Mouse (Mus musculus) hindbrain, embryonic 14.5 days (tissue): ENCODE data around the gene Ano10. TPM values are rescaled to one million over a fixed set of nuclear protein-coding genes. Genes with fewer than 3 reads are reported as not detected.

Experiments
- ATAC-seq: fragments of 200-750 bp; cut with Nextera tagmentation; 2 replicates; pipeline ENCODE4 v1.8.0; 2017; ENCODE audit warnings: moderate number of reproducible peaks, mild to moderate bottlenecking, moderate TSS enrichment, moderate library complexity; ENCODE audit not compliant: low FRiP score
- DNase-seq: peaks from one replicate; pipeline ENCODE4 v3.0.0-alpha.2; 2015; ENCODE audit warnings: low spot score
- H3K27ac ChIP-seq: fragments of 300-500 bp; sonication (generic); 2 replicates; pipeline ENCODE4 v1.5.1; 2014; ENCODE audit warnings: mild to moderate bottlenecking, moderate library complexity
- H3K27me3 ChIP-seq: fragments of 300-500 bp; sonication (generic); 2 replicates; pipeline ENCODE4 v1.6.1; 2014; ENCODE audit warnings: mild to moderate bottlenecking, low read length, mixed read lengths; ENCODE audit not compliant: control insufficient read depth, insufficient read depth
- H3K36me3 ChIP-seq: fragments of 300-500 bp; sonication (generic); replicated peaks from 2 replicates; pipeline ENCODE4 v1.6.1; 2014; ENCODE audit not compliant: control insufficient read depth, insufficient read depth
- H3K4me1 ChIP-seq: fragments of 300-500 bp; sonication (generic); replicated peaks from 2 replicates; pipeline ENCODE4 v1.6.1; 2014; ENCODE audit warnings: antibody characterized with exemption, low read length, mixed read lengths; ENCODE audit not compliant: control insufficient read depth, insufficient read depth
- H3K4me2 ChIP-seq: fragments of 300-500 bp; sonication (generic); replicated peaks from 2 replicates; pipeline ENCODE4 v1.6.1; 2014; ENCODE audit warnings: mild to moderate bottlenecking, moderate library complexity
- H3K4me3 ChIP-seq: fragments of 300-500 bp; sonication (generic); replicated peaks from 2 replicates; pipeline ENCODE4 v1.5.1; 2014; ENCODE audit warnings: mild to moderate bottlenecking, low read length
- H3K9ac ChIP-seq: fragments of 300-500 bp; sonication (generic); 2 replicates; pipeline ENCODE4 v1.6.1; 2014
- H3K9me3 ChIP-seq: fragments of 300-500 bp; sonication (generic); 2 replicates; pipeline ENCODE4 v1.6.1; 2016; ENCODE audit warnings: low read length; ENCODE audit not compliant: control insufficient read depth
- WGBS: fragments of 180-500 bp; shearing (Covaris S2); extraction: QIAGEN DNeasy Blood & Tissue Kit; methylation state at CpG from one replicate; pipeline ENCODE4 v1.1.7; 2014; 5-methylcytosine and 5-hydroxymethylcytosine counted together
- polyA plus RNA-seq: library from polyadenylated mRNA; unstranded; fragments of >200 nt; fragmentation: Nextera tagmentation; extraction: Ambion mirVana; gene quantifications from 2 replicates; pipeline ENCODE4 v1.2.1, GENCODE M21; 2014

The Ano10 gene
- polyA plus RNA-seq, 1 experiment from 2014 or later, result 43.6 TPM

DNA sequence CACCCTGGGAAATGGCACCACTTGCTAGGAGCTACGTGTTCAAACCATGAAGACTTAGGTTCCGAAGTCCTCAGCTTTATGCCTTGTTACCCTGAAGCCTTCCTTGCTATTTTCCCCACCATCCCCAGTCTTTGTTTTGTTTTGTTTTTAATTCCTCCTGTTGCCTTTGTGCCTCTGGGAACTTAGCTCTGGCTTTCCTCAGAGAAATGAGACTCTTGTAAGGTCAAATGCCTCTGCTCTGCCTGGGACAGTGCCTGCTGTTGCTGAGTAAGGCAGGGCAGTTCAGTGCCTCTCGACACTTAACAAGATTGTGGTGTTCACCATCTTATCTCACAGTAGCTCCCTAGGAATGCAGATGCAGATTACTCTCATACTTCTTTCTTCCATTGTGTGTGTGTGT lies 140.8 kb downstream of the Ano10 start:
- Histone ChIP-seq H3K9ac (no peak overlapping the region), H3K4me1 (no peaks in the 10 kb centered on the region), H3K27me3 (no peaks in the 10 kb centered on the region), H3K27ac (no peak overlapping the region), H3K4me3 (no peak overlapping the region), H3K4me2 (no peak overlapping the region), H3K36me3 (peaks cover 22% of the 10 kb centered on the region), H3K9me3 (0 out of 2 replicates have a peak, but pooled peaks cover 3% of the 10 kb centered on the region)
- no peak for ATAC-seq
- WGBS, result 89% methylated on average over 3 of the region's 3 CpGs
- no peak for DNase-seq

DNA sequence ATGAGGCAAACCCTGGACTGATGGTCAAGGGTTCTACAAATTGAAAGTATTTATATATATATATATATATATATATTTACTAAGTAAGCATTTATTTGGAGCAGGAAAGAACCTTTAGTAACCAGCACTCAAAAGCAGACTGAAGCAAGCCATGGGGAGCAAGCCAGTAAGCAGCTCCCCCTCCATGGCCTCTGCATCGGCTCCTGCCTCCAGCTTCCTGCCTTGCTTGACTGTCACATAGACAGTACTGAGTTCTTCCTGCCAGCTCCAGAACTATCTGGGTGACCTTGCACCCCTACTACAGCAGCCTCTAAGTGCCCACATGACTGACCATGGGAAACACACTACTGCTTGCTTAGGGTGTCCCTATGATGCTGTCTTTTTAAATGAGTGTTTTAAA lies 141.7 kb downstream of the Ano10 start:
- no peaks in the 10 kb centered on the region for H3K4me1 ChIP-seq
- H3K4me3 ChIP-seq, result no peak overlapping the region
- H3K4me2 ChIP-seq, result no peak overlapping the region
- 0 out of 2 replicates have a peak, but pooled peaks cover 3% of the 10 kb centered on the region for H3K9me3 ChIP-seq
- no peaks in the 10 kb centered on the region for H3K27me3 ChIP-seq
- no peak overlapping the region for H3K9ac ChIP-seq
- DNase-seq (no peak), ATAC-seq (no peak)
- no peak overlapping the region for H3K27ac ChIP-seq
- peaks cover 13% of the 10 kb centered on the region for H3K36me3 ChIP-seq
- 70% methylated on average over 1 of the region's 1 CpGs for WGBS

DNA sequence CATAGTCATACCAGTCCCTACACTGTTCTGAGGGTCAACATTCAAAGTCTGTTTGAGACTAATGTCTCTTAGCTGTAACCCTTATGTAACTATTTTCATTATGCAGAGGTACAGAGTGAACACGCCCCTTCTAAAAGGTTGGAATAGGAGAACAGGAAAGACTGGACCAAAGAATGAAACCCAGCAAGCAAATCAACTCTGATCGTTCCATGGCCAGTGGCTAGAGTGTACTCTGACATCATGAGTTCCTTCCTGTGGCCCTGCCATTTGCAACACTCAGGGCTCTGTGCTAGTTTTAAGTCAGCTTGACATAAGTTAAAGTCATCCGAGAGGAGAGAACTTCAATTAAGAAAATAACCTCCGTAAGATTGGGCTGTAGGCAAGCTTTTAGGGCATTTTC lies 142.2 kb downstream of the Ano10 start:
- Histone ChIP-seq H3K4me1 (no peaks in the 10 kb centered on the region), H3K9ac (no peak overlapping the region), H3K9me3 (0 out of 2 replicates have a peak, but pooled peaks cover 3% of the 10 kb centered on the region), H3K4me2 (no peak overlapping the region), H3K4me3 (no peak overlapping the region), H3K27ac (no peak overlapping the region), H3K27me3 (no peaks in the 10 kb centered on the region), H3K36me3 (peaks cover 9% of the 10 kb centered on the region)
- no peak for DNase-seq
- no peak for ATAC-seq
- WGBS, result 91% methylated on average over 4 of the region's 4 CpGs

DNA sequence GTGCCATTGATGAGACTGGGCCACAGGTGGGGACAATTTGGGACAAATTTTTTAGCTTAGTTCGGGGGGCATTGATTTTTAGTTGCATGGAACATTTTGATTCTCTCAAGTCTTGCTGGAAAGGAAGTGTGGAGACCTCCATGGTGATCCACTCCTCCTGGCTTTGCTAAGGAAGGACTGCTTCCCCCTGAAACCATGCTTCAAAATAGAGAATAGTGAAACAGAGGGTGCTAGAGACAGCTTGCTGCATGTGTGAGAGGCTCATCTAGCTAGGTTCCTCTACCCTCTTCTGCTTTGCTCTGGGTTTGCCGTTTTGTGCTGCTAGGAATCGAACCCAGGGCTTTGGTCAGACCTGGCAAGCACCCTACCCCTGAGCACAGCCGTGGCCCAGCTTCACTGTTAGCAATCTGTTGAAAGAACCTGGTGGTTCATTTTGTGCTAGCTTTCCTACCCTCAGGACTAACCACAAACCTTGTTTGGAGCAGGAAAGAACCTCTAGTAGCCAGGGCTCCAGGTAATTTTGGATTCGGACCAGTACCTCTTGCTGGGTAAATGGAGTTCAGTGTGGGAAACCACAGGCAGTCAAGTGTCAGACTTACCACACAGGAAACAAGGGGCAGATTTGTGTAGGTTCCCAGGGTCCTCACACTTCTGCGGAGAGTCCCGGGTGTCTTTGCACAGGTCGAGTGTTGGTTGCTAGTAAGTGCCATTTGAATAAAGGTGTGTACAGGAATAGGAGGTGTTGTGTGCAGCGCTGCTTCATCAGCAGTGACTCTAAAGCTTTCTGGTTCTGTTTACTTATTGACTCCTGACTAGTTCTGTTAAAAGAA lies 144.0 kb downstream of the Ano10 start:
- no peak for ATAC-seq
- H3K36me3 ChIP-seq, result peaks cover 5% of the 10 kb centered on the region; the same call in 1 of the 2 replicates
- H3K4me2 ChIP-seq, result no peak overlapping the region
- H3K4me1 ChIP-seq, result no peaks in the 10 kb centered on the region; the same call in 1 of the 2 replicates
- 96% methylated on average over 9 of the region's 9 CpGs for WGBS
- no peak for DNase-seq
- H3K9ac ChIP-seq, result no peak overlapping the region
- no peaks in the 10 kb centered on the region for H3K27me3 ChIP-seq
- H3K4me3 ChIP-seq, result no peak overlapping the region
- no peaks in the 10 kb centered on the region for H3K9me3 ChIP-seq
- H3K27ac ChIP-seq, result no peak overlapping the region

DNA sequence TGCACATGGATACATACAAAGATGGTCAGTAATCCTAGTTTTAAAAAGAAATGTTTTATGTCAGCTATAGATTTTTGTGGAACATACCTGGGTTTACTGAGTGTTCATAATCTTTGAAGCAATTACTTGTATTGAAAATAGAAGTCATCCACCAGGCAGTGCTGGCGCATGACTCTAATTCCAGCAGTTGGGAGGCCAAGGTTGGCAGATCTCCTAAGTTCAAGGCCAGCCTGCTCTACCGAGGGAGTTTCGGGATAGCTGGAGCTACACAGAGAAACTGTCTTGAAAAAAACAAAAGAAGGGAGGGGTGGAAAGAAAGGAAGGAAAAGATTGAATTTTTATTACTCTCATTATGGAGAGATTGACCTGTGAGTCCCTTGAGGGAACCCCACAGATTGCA lies 145.9 kb downstream of the Ano10 start:
- ATAC-seq (no peak), DNase-seq (no peak)
- Histone ChIP-seq H3K4me1 (no peaks in the 10 kb centered on the region; the same call in 1 of the 2 replicates), H3K27ac (no peak overlapping the region), H3K4me2 (no peak overlapping the region), H3K9me3 (no peaks in the 10 kb centered on the region; the same call in 1 of the 2 replicates), H3K36me3 (peaks cover 8% of the 10 kb centered on the region), H3K9ac (no peak overlapping the region), H3K27me3 (no peaks in the 10 kb centered on the region), H3K4me3 (no peak overlapping the region)
- WGBS, result 86% methylated on average over 3 of the region's 3 CpGs

DNA sequence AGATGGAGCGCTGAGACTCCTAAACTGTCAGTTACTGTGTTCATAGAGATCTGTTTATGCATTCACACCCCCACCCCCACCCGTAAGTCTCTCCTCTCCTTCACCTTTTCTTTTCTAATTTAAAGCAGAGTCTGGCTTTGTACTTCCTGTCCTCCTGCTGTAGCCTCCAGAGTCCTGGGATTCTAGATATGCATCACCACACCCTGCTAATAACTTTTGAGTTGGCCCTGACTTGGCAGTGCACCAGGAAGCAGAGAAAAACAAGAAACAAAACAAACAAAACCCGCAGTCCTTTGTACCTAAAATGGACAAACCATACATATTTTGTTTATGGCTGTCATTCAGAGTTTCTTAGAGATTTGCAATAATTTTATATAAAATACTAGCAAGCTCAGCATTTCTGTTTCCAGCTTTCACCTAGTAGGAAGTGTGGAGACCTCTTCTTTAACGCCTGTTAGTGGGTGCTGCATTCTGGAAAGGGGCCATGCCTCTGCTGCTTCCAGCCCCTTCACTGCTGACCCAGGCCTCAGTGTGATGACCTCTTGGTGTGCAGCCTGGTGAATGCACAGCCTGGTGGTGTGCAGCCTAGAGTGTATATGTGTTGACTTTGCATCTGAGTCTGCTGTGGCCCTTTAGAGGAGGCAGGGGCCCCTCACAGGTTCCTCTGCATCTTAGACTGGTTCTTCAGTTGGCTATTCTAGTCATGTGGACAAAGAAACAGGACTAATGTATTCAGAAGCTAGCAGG lies 147.9 kb downstream of the Ano10 start:
- Histone ChIP-seq H3K9me3 (no peaks in the 10 kb centered on the region; the same call in 1 of the 2 replicates), H3K9ac (no peak overlapping the region), H3K4me3 (no peak overlapping the region), H3K27me3 (no peaks in the 10 kb centered on the region), H3K27ac (no peak overlapping the region), H3K4me2 (no peak overlapping the region), H3K36me3 (peaks cover 12% of the 10 kb centered on the region), H3K4me1 (no peaks in the 10 kb centered on the region; the same call in none of the 2 replicates)
- no peak for DNase-seq
- 72% methylated on average over 4 of the region's 4 CpGs for WGBS
- ATAC-seq, result no peak

DNA sequence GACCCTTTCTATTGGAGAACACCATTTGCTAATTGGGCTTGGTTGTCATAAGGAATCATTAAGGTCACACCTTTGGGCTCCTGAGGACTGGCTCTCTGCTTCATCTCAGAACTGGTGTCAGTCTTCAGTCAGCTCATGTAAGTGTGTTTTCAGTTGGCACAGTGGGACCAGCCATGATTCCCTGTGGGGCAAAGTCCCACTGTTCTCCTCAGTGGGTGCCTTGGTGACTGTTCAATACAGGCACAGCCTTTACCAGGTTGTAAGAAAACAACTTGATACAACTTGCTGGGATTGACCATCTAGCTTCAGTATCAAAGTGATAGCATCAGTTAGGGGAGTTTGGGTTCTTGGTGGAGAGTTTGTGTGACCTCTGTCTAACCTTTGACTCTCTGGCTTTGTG lies 148.5 kb downstream of the Ano10 start:
- H3K9ac ChIP-seq, result no peak overlapping the region
- H3K4me2 ChIP-seq, result no peak overlapping the region
- no peak for DNase-seq
- peaks cover 12% of the 10 kb centered on the region for H3K36me3 ChIP-seq
- no peak overlapping the region for H3K4me3 ChIP-seq
- no peaks in the 10 kb centered on the region for H3K27me3 ChIP-seq
- no peak overlapping the region for H3K27ac ChIP-seq
- no peaks in the 10 kb centered on the region; the same call in none of the 2 replicates for H3K4me1 ChIP-seq
- no peaks in the 10 kb centered on the region; the same call in 1 of the 2 replicates for H3K9me3 ChIP-seq
- no peak for ATAC-seq

DNA sequence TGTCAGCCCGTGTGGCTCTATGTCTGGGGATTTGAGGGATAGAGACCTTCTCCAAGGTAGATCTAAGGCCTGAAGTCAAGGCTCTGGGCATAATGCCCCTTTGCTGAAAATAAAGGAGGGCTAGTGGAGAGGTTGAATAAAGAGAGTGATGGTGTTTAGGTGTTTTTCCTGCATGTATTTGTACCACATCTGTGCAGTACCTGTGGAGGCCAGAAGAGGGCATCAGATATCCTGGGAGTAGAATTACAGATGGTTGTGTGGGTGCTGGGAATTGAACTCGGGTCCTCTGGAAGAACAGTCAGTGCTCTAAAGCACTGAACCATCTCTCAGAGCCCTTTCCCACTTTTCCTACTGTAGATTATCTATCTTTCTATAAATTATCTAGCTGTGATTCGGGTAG lies 149.4 kb downstream of the Ano10 start:
- Histone ChIP-seq H3K4me2 (no peak overlapping the region), H3K27ac (no peak overlapping the region), H3K4me3 (no peak overlapping the region), H3K9ac (no peak overlapping the region), H3K9me3 (no peaks in the 10 kb centered on the region; the same call in 1 of the 2 replicates), H3K27me3 (no peaks in the 10 kb centered on the region), H3K4me1 (no peaks in the 10 kb centered on the region; the same call in none of the 2 replicates), H3K36me3 (peaks cover 12% of the 10 kb centered on the region)
- ATAC-seq, result no peak
- WGBS, result 99% methylated on average over 3 of the region's 3 CpGs
- DNase-seq, result no peak

DNA sequence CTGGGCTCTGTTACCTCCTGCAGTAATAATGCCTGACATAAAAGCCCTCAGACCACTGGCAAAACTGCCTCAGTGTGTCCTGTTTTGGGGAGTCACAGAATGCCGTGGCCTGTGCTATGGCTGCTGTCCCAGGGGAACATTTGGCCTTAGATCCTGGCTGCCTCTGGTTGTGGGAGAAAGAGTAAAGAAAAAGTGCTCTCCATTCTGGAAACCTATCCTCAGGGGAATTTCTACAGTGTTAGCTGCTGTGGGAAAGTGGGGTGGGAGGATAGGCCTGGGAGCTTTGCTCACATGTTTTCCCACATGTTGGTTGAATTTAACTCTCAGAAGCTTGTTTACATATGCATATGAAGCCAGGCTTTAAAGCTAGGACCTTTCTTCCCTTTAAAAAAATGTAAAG lies 151.0 kb downstream of the Ano10 start:
- Histone ChIP-seq H3K9me3 (no peaks in the 10 kb centered on the region; the same call in 1 of the 2 replicates), H3K4me2 (no peak overlapping the region), H3K36me3 (peaks cover 15% of the 10 kb centered on the region), H3K4me1 (no peaks in the 10 kb centered on the region; the same call in none of the 2 replicates), H3K27ac (no peak overlapping the region), H3K9ac (no peak overlapping the region), H3K27me3 (no peaks in the 10 kb centered on the region), H3K4me3 (no peak overlapping the region)
- no peak for DNase-seq
- 90% methylated on average over 1 of the region's 1 CpGs for WGBS
- ATAC-seq, result no peak
